Mouse (Mus musculus) heart, postnatal 0 days (tissue): ENCODE data around the gene Ptchd4.

Source experiments
- CTCF ChIP-seq: IDR thresholded peaks from 2 replicates; pipeline ENCODE4 v1.5.1; 2016; ENCODE audit warnings: antibody characterized with exemption, control low read depth, low read depth
- EP300 ChIP-seq: IDR thresholded peaks from 2 replicates; pipeline ENCODE4 v1.6.1; 2016; ENCODE audit warnings: antibody characterized with exemption, low read depth

DNA sequence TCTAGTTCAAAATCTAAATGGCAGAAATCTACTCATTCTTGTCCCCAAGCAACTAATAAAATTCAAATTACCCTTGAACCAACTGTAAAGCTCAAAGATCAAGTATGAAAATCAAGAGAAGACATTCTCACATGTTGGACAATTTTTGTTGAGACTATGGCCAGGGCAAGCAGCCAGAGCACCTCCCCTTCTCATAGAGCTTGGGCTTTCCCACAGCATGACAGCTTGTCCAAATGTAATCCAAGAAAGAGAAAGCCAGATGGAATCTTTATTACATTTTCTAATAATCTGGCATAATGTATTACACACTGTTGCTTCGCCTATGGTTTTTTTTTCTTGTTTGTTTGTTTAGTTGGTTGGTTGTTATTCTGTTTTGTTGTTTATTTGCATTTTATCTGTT, 102.7 kb downstream of the Ptchd4 start:
- TF ChIP-seq EP300 (no peak), CTCF (no peak)
